Mouse (Mus musculus) liver, embryonic 14.5 days (tissue): Measurements from ENCODE around the gene Gm32742.

Experiments used
- CTCF ChIP-seq: IDR thresholded peaks from 2 replicates; pipeline ENCODE4 v1.5.1; 2016; ENCODE audit warnings: antibody characterized with exemption, low read depth, control low read depth
- EP300 ChIP-seq: IDR thresholded peaks from 2 replicates; pipeline ENCODE4 v1.6.1; 2016; ENCODE audit warnings: antibody characterized with exemption, low read depth

DNA sequence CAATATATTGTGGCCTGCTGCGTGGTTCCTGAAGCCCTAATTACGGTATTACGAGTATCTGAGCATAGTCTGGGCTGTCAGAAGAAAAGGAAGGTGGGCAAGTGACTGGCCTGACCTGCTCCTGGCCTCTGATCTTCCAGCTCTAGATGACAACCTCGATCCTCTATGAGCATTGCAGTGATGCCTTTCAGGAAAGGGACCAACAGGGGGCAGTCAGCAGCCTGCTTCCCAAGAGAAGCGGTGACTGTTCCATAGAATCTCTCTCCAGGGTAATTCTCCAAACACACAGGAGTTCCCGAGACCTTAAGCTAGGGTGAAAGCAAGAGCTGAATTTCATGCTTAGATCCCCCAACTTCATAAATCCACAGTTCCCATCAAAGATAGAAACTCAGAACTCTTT is 21.1 kb downstream of the Gm32742 start:
- TF ChIP-seq CTCF (peak; percentile 14; the same call in 1 of the 2 replicates), EP300 (no peak)
